Mouse (Mus musculus) kidney, adult 2 months (tissue): ENCODE measurements around the gene Aloxe3. TPM values are rescaled to one million over a fixed set of nuclear protein-coding genes. Genes with fewer than 3 reads are reported as not detected.

Experiments used
- DNase-seq: peaks from one replicate; pipeline ENCODE4 v3.0.0; 2021
- H3K27ac ChIP-seq: fragments of 200-500 bp; 2 replicates; pipeline ENCODE4 v1.5.1; 2012; ENCODE audit warnings: low read depth, low read length, control low read depth, inconsistent platforms; ENCODE audit not compliant: insufficient read depth
- H3K27me3 ChIP-seq: fragments of 200-500 bp; replicated peaks from 2 replicates; pipeline ENCODE4 v1.6.1; 2012; ENCODE audit warnings: mild to moderate bottlenecking, moderate library complexity, low read length, inconsistent platforms; ENCODE audit not compliant: control insufficient read depth, insufficient read depth
- H3K36me3 ChIP-seq: fragments of 200-500 bp; 2 replicates; pipeline ENCODE4 v1.6.1; 2012; ENCODE audit warnings: mild to moderate bottlenecking, moderate library complexity, low read length, inconsistent platforms; ENCODE audit not compliant: control insufficient read depth, insufficient read depth
- H3K4me1 ChIP-seq: fragments of 200-500 bp; 2 replicates; pipeline ENCODE4 v1.6.1; 2011; ENCODE audit warnings: low read length; ENCODE audit not compliant: control insufficient read depth, insufficient read depth
- H3K4me3 ChIP-seq: fragments of 200-500 bp; 2 replicates; pipeline ENCODE4 v1.5.1; 2011; ENCODE audit warnings: mild to moderate bottlenecking, low read depth, low read length, control low read depth; ENCODE audit not compliant: insufficient read depth
- CTCF ChIP-seq: fragments of 200-500 bp; conservative IDR thresholded peaks from 2 replicates; pipeline ENCODE4 v1.5.1; 2011; ENCODE audit warnings: low read depth, mild to moderate bottlenecking, control low read depth, low read length, moderate library complexity, mixed read lengths; ENCODE audit not compliant: insufficient read depth, insufficient read length
- POLR2A ChIP-seq: fragments of 200-500 bp; IDR thresholded peaks from one replicate; pipeline ENCODE4 v1.6.1; 2011; ENCODE audit warnings: low read depth, low read length, control low read depth
- WGBS: fragments of 180-500 bp; shearing (Covaris S2); methylation state at CpG from one replicate; pipeline ENCODE4 v1.1.7; 2018; 5-methylcytosine and 5-hydroxymethylcytosine counted together
- polyA plus RNA-seq: library from polyadenylated mRNA; depleted of rRNA; stranded (reverse); fragments of >200 nt; gene quantifications from 2 replicates; pipeline ENCODE4 v1.2.3, GENCODE M21; 2012

Aloxe3 gene
- polyA plus RNA-seq, 1 experiment = 0.39 TPM

- Histone ChIP-seq H3K4me3 (no peak overlapping the region), H3K27me3 (no peaks in the 10 kb centered on the region), H3K4me1 (no peaks in the 10 kb centered on the region), H3K36me3 (no peaks in the 10 kb centered on the region), H3K27ac (no peak overlapping the region)
- WGBS = 79% methylated on average over 12 of the region's 12 CpGs
- DNase-seq = no peak
- TF ChIP-seq POLR2A (no peak), CTCF (no peak)
Measured at GRCm38 (mm10) chr11:69169313-69169712, 43.6 kb downstream of the Aloxe3 start.

GRCm38 (mm10) chr11:69171626-69172025 is 45.9 kb downstream of the Aloxe3 start:
- Histone ChIP-seq H3K27ac (no peak overlapping the region), H3K4me3 (no peak overlapping the region), H3K27me3 (no peaks in the 10 kb centered on the region), H3K36me3 (no peaks in the 10 kb centered on the region), H3K4me1 (no peaks in the 10 kb centered on the region)
- DNase-seq = peak; percentile 66
- TF ChIP-seq POLR2A (no peak), CTCF (peak; percentile 79)
- 31% methylated on average over 7 of the region's 7 CpGs for WGBS

DNA sequence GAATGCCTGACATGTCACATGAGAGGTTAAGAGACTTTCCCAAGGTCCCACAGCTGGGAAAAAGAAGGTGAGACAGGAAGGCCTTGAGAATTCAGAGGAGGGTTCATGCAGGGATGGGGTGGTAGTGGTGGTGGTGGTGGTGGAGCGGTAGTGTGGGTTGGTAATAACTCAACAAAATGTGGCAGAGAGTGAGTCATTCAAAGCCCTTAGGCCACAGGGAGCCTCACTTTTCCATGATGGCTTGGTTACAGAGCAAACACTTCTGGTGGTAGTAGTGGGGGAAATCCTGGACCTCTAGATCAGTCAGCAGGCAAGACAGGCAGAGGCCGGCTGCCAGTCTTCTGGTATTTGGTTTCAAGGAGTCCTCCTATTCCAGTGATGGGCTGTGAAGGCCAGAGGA is 46.9 kb downstream of the Aloxe3 start:
- Histone ChIP-seq H3K27ac (no peak overlapping the region), H3K27me3 (no peaks in the 10 kb centered on the region), H3K36me3 (no peaks in the 10 kb centered on the region), H3K4me3 (no peak overlapping the region), H3K4me1 (no peaks in the 10 kb centered on the region)
- TF ChIP-seq CTCF (no peak), POLR2A (no peak)
- no peak for DNase-seq
- WGBS = 98% methylated on average over 2 of the region's 2 CpGs

DNA sequence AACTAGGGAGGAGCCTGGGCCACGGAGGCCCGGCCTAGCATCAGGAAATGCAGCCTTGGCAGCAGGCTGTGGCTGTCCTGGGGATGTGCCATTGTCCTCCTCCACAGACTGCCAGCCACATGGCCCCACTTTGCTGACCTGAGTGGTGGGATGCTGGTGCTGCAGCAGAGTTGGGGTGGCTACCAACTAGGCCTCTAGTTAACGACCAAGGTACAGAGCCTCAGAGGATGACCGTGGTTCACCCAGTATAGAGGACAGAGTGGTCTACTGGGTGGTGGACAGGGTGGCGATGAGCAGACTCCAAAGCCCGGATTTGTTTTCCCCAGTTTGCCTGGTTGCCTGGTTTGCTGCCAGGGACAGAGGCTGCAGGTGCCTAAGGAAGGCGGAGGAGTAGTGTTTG is 49.0 kb downstream of the Aloxe3 start:
- TF ChIP-seq CTCF (no peak), POLR2A (no peak)
- no peaks in the 10 kb centered on the region for H3K4me1 ChIP-seq
- H3K36me3 ChIP-seq = no peaks in the 10 kb centered on the region
- WGBS = 73% methylated on average over 7 of the region's 7 CpGs
- no peak for DNase-seq
- no peak overlapping the region for H3K27ac ChIP-seq
- H3K4me3 ChIP-seq = no peak overlapping the region
- H3K27me3 ChIP-seq = no peaks in the 10 kb centered on the region

DNA sequence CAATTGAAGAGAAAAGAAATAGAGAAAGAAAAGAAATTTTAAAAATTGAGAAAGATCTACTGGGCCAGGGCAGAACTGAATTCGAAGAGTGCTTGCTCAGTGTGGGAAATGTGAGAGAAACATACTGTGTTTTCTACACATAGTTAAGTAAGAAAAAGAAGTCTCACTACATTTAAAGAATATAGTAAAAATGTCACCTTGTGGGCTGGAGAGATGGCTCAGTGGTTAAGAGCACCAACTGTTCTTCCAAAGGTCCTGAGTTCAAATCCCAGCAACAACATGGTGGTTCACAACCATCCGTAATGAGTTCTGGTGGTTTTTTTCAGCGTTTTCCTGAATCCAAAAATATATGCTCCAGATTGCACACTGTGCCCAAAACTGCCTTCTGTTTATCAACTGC is 52.8 kb downstream of the Aloxe3 start:
- WGBS = 87% methylated on average over 3 of the region's 3 CpGs
- no peak overlapping the region for H3K27ac ChIP-seq

DNA sequence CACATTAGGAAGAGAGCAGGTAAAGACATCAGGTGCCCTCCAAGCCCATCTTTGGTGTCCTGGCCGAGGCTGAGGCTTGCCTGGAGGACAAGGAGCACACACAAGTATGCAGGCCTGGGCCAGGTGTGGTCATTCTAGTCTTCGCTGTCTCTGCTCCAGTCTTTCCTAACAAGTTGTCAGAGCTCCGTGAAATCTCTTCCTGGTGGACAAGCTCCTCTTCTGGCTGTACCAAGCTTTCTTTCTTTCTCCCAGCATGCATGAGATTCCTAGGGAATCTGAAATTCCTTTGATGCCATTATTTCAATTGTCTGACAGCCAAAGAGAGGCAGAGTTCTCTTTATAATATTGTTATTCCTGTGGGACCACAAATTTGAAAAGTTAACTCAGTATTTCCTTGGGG is 53.8 kb downstream of the Aloxe3 start:
- TF ChIP-seq CTCF (no peak), POLR2A (no peak)
- DNase-seq = no peak
- 69% methylated on average over 3 of the region's 3 CpGs for WGBS
- Histone ChIP-seq H3K4me1 (no peaks in the 10 kb centered on the region), H3K27ac (no peak overlapping the region), H3K4me3 (no peak overlapping the region), H3K27me3 (no peaks in the 10 kb centered on the region), H3K36me3 (no peaks in the 10 kb centered on the region)

More for the DNA sequence above, 52.8 kb downstream of the Aloxe3 start:
- no peak for DNase-seq
- H3K4me1 ChIP-seq = no peaks in the 10 kb centered on the region
- no peak for TF ChIP-seq CTCF
- no peak for TF ChIP-seq POLR2A
- no peaks in the 10 kb centered on the region for H3K27me3 ChIP-seq
- no peaks in the 10 kb centered on the region for H3K36me3 ChIP-seq
- no peak overlapping the region for H3K4me3 ChIP-seq

DNA sequence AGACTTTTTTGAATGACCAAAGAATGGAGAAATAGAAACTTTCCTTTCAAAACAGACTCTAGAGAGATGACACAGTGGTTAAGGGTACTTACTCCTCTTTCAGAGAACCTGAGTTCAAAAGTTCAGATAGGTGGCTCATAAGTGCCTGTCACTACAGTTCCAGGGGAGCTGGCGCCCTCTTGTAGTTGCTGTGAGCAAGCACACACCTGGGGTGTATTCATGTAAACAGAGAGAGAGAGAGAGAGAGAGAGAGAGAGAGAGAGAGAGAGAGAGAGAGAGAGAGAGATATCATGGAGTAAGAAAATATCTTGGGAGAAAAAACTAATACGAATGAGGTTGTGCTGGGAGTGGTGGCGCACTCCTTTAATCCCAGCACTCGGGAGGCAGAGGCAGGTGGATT is 54.4 kb downstream of the Aloxe3 start:
- H3K27me3 ChIP-seq = no peaks in the 10 kb centered on the region
- 90% methylated on average over 4 of the region's 4 CpGs for WGBS
- no peak for TF ChIP-seq CTCF
- TF ChIP-seq POLR2A = no peak
- H3K4me1 ChIP-seq = no peaks in the 10 kb centered on the region
- H3K27ac ChIP-seq = no peak overlapping the region
- no peaks in the 10 kb centered on the region for H3K36me3 ChIP-seq
- H3K4me3 ChIP-seq = no peak overlapping the region
- no peak for DNase-seq

DNA sequence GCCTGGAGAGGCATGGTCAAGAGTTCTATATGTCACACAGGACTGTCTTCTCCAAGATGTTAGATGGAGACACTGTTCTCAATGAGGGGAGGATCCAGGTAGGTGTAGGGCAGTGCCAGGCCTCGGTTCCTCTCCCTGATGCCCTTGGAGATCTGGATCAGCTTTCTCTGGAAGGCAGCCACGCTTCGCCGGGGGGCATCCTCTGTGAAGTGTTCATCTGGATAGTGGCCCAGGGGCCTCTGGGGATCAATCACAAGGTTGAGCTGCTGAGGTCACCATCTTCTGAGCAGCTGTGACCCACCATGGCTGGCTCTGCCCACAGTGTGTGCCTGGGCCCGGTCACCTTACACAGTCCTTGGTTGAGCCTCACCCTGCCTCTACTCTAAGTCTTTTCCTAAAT is 59.3 kb downstream of the Aloxe3 start:
- no peak overlapping the region for H3K4me3 ChIP-seq

More for the DNA sequence above, 59.3 kb downstream of the Aloxe3 start:
- WGBS = 73% methylated on average over 5 of the region's 5 CpGs
- no peaks in the 10 kb centered on the region for H3K36me3 ChIP-seq
- H3K27me3 ChIP-seq = no peaks in the 10 kb centered on the region
- DNase-seq = no peak
- H3K27ac ChIP-seq = no peak overlapping the region
- H3K4me1 ChIP-seq = no peaks in the 10 kb centered on the region
- TF ChIP-seq CTCF (no peak), POLR2A (no peak)
